Comparison of ENCODE assay signal across 20 mouse cellular contexts in the genomic region with DNA sequence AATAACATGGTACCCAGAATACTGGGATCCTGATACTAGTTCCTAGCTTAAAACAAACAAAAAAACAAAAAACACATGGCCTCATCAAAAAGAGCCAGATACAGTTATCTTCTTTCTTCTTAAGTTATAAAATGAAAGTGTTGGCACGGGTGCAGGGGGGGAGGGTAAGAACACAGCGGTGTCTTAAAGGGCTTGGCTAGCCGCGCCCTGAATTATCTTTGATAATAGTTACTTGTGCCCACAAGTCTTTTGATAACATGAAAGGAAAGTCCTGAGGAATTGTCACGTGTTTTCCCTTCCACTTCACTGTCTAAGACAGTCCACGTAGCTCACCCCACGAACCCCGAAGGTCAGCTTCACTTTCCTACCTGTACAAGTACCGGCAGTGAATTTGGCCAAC. TPM values are rescaled to one million over a fixed set of nuclear protein-coding genes. Genes with fewer than 3 reads are reported as not detected.
"Had no signal": no experiment of that assay in that cellular context is flagged by ENCODE, and none has a peak within 500 bp of the region (broad histone marks: within the 10 kb centered on the region; RNA-seq: fewer than 3 reads in every experiment).

No protein-coding gene starts in this region.

- H3K4me2 ChIP-seq: neural tube, embryonic 15.5 days had no signal

- H3K4me3 ChIP-seq: left cerebral cortex, adult 2 months; limb, embryonic 10.5 days; midbrain, embryonic 10.5 days; myocyte; neural tube, embryonic 15.5 days had no signal

- H3K9ac ChIP-seq: neural tube, embryonic 15.5 days had no signal

- H3K9me3 ChIP-seq: limb, embryonic 10.5 days; midbrain, embryonic 10.5 days; neural tube, embryonic 15.5 days had no signal

- H3K27me3 ChIP-seq: neural tube, embryonic 15.5 days had no signal

- H3K27ac ChIP-seq: left cerebral cortex, adult 2 months; limb, embryonic 10.5 days; midbrain, embryonic 10.5 days; neural tube, embryonic 15.5 days had no signal

- DNase-seq: kidney, adult 11 months; kidney, postnatal 10 days; kidney, postnatal 4 days; lung, adult 18-20 months; midbrain, embryonic 14.5 days; right cerebral cortex, adult 18-20 months; thymus, postnatal 25 days had no signal

- H3K36me3 ChIP-seq: limb, embryonic 10.5 days; midbrain, embryonic 10.5 days; neural tube, embryonic 15.5 days had no signal

RNA-seq across cellular contexts. Expression of gene Tmem247, which starts 40.2 kb away (rescaled TPM):
- total RNA-seq: layer of hippocampus, postnatal 25 days; left cerebral cortex, adult 2 months; left cerebral cortex, postnatal 14 days had no signal
- polyA plus RNA-seq: intestine, embryonic 14.5 days; kidney, embryonic 14.5 days; limb, embryonic 10.5 days; limb, embryonic 14.5 days; lung, embryonic 16.5 days; midbrain, embryonic 10.5 days; midbrain, embryonic 14.5 days; myocyte; neural tube, embryonic 11.5 days; neural tube, embryonic 15.5 days; urinary bladder, adult 2 months had no signal
